Comparison of ENCODE assay signal across 8 mouse cellular contexts in genomic region chr11:73175612-73176011, GRCm38 (mm10). TPM values are rescaled to one million over a fixed set of nuclear protein-coding genes. Genes with fewer than 3 reads are reported as not detected.
DNase-seq lines count a peak whose midpoint lies in the region; ATAC-seq and TF ChIP-seq lines count a peak whose summit lies in the region.

No protein-coding gene starts in this region.

- WGBS in spleen, adult 2 months: 43% methylated on average over 8 of the region's 8 CpGs
- WGBS in forebrain, embryonic 16.5 days: 49% methylated on average over 8 of the region's 8 CpGs
- 48% methylated on average over 8 of the region's 8 CpGs for WGBS in limb, embryonic 10.5 days
- WGBS in midbrain, embryonic 13.5 days: 55% methylated on average over 8 of the region's 8 CpGs

- no peak for TF ChIP-seq CTCF in spleen, adult 2 months (IDR thresholded peaks at IDR 0.05; ENCODE audit: extremely low read depth, insufficient read depth, insufficient read length, insufficient replicate concordance)

- no peaks in the 10 kb centered on the region for H3K27me3 ChIP-seq in spleen, adult 2 months (ENCODE audit: control insufficient read depth, insufficient read depth, low read length)
- H3K27me3 ChIP-seq in forebrain, embryonic 16.5 days (replicated peaks; ENCODE audit: control insufficient read depth, insufficient read depth, low read length): no peaks in the 10 kb centered on the region
- no peaks in the 10 kb centered on the region for H3K27me3 ChIP-seq in limb, embryonic 10.5 days (ENCODE audit: low read depth, poor library complexity, severe bottlenecking)
- no peaks in the 10 kb centered on the region for H3K27me3 ChIP-seq in midbrain, embryonic 13.5 days

- H3K27ac ChIP-seq in spleen, adult 2 months (ENCODE audit: insufficient read depth, low read length): no peak overlapping the region
- no peak overlapping the region for H3K27ac ChIP-seq in forebrain, embryonic 16.5 days (ENCODE audit: low read length)
- peak overlapping the region; percentile 94; the same call in 1 of the 2 replicates for H3K27ac ChIP-seq in limb, embryonic 10.5 days
- no peak overlapping the region for H3K27ac ChIP-seq in midbrain, embryonic 13.5 days

- H3K4me2 ChIP-seq in forebrain, embryonic 16.5 days (ENCODE audit: low read length): peak overlapping the region; percentile 85
- H3K4me2 ChIP-seq in midbrain, embryonic 13.5 days (replicated peaks): peak overlapping the region; percentile 81

- TF ChIP-seq POLR2A in spleen, adult 2 months (IDR thresholded peaks at IDR 0.05; ENCODE audit: low read depth, low read length): no peak

- H3K36me3 ChIP-seq in spleen, adult 2 months (ENCODE audit: control insufficient read depth, insufficient read depth, low read length): no peaks in the 10 kb centered on the region
- H3K36me3 ChIP-seq in forebrain, embryonic 16.5 days (ENCODE audit: control insufficient read depth, insufficient read depth): peaks cover 2% of the 10 kb centered on the region; the same call in 1 of the 2 replicates
- H3K36me3 ChIP-seq in limb, embryonic 10.5 days: peaks cover 50% of the 10 kb centered on the region
- H3K36me3 ChIP-seq in midbrain, embryonic 13.5 days: peaks cover 39% of the 10 kb centered on the region

- peak overlapping the region; percentile 88; the same call in 1 of the 2 replicates for H3K9ac ChIP-seq in forebrain, embryonic 16.5 days (replicated peaks; ENCODE audit: low read depth, low read length)
- peak overlapping the region; percentile 95 for H3K9ac ChIP-seq in midbrain, embryonic 13.5 days (replicated peaks)

- peaks cover 5% of the 10 kb centered on the region for H3K4me1 ChIP-seq in spleen, adult 2 months (ENCODE audit: control insufficient read depth, insufficient read depth, insufficient read length)
- H3K4me1 ChIP-seq in forebrain, embryonic 16.5 days (replicated peaks; ENCODE audit: control insufficient read depth, insufficient read depth, low read length): peaks cover 37% of the 10 kb centered on the region
- peaks cover 26% of the 10 kb centered on the region for H3K4me1 ChIP-seq in limb, embryonic 10.5 days
- peaks cover 42% of the 10 kb centered on the region for H3K4me1 ChIP-seq in midbrain, embryonic 13.5 days (replicated peaks)

- ATAC-seq in forebrain, embryonic 16.5 days: no peak
- no peak for ATAC-seq in midbrain, embryonic 13.5 days
- ATAC-seq in cerebellum, adult (ENCODE audit: insufficient number of reproducible peaks, low FRiP score, low TSS enrichment): no peak
- ATAC-seq in monocyte, adult 5-6 weeks (replicated peaks; ENCODE audit: insufficient number of reproducible peaks, low FRiP score, low TSS enrichment, poor library complexity, severe bottlenecking): no peak

- H3K9me3 ChIP-seq in forebrain, embryonic 16.5 days (ENCODE audit: control insufficient read depth, low read length): no peaks in the 10 kb centered on the region
- no peaks in the 10 kb centered on the region for H3K9me3 ChIP-seq in limb, embryonic 10.5 days (replicated peaks)
- H3K9me3 ChIP-seq in midbrain, embryonic 13.5 days: no peaks in the 10 kb centered on the region

- H3K4me3 ChIP-seq in spleen, adult 2 months (ENCODE audit: extremely low read depth, insufficient read depth, insufficient read length): 0 out of 2 replicates have a peak overlapping the region, but pooled peaks have one; percentile 8
- peak overlapping the region; percentile 95 for H3K4me3 ChIP-seq in forebrain, embryonic 16.5 days (replicated peaks; ENCODE audit: low read length)
- H3K4me3 ChIP-seq in limb, embryonic 10.5 days: peak overlapping the region; percentile 95
- H3K4me3 ChIP-seq in midbrain, embryonic 13.5 days (replicated peaks): peak overlapping the region; percentile 96

- DNase-seq in spleen, adult 2 months (ENCODE audit: low read depth in 1 of 2, low spot score in 2 of 2): no peak
- no peak for DNase-seq in spleen, adult 12 weeks (ENCODE audit: low spot score)
- DNase-seq in limb, embryonic 10.5 days (ENCODE audit: low spot score): no peak
- no peak for DNase-seq in c-Kit-positive CD71-positive TER-119-positive erythroid progenitor cells, embryonic 14.5 days (ENCODE audit: low spot score)

RNA-seq across cellular contexts. Expression of gene Emc6, which starts 1.2 kb away (rescaled TPM):
- 27.2 and 42.2 TPM in 2 replicates for polyA plus RNA-seq in spleen, adult 2 months (2012; rRNA removed)
- 119 and 127 TPM in 2 replicates for polyA plus RNA-seq in forebrain, embryonic 16.5 days (2015; fragmentation: Nextera tagmentation; extraction: Ambion mirVana)
- 114 and 133 TPM in 2 replicates for polyA plus RNA-seq in limb, embryonic 10.5 days (2016; fragmentation: Nextera tagmentation; extraction: Ambion mirVana)
- 122 and 123 TPM in 2 replicates for polyA plus RNA-seq in midbrain, embryonic 13.5 days (2015; fragmentation: Nextera tagmentation; extraction: Ambion mirVana)
- total RNA-seq in monocyte, adult 5-6 weeks (2017): 28.3 to 33.4 TPM (median 32.5 TPM) in 3 replicates

RNA-seq across cellular contexts. Expression of gene Tax1bp3, which starts 1.3 kb away (rescaled TPM):
- polyA plus RNA-seq in spleen, adult 2 months (2012; rRNA removed): 17.0 and 18.7 TPM in 2 replicates
- 166 and 182 TPM in 2 replicates for polyA plus RNA-seq in forebrain, embryonic 16.5 days (2015; fragmentation: Nextera tagmentation; extraction: Ambion mirVana)
- polyA plus RNA-seq in limb, embryonic 10.5 days (2016; fragmentation: Nextera tagmentation; extraction: Ambion mirVana): 190 and 226 TPM in 2 replicates
- polyA plus RNA-seq in midbrain, embryonic 13.5 days (2015; fragmentation: Nextera tagmentation; extraction: Ambion mirVana): 193 and 195 TPM in 2 replicates
- total RNA-seq in monocyte, adult 5-6 weeks (2017): 14.2 to 15.7 TPM (median 14.6 TPM) in 3 replicates

RNA-seq across cellular contexts. Expression of gene P2rx5, which starts 15.4 kb away (rescaled TPM):
- polyA plus RNA-seq in spleen, adult 2 months (2012; rRNA removed): 0.22 and 0.28 TPM in 2 replicates
- 1.1 and 1.3 TPM in 2 replicates for polyA plus RNA-seq in forebrain, embryonic 16.5 days (2015; fragmentation: Nextera tagmentation; extraction: Ambion mirVana)
- 0.20 and 0.24 TPM in 2 replicates for polyA plus RNA-seq in limb, embryonic 10.5 days (2016; fragmentation: Nextera tagmentation; extraction: Ambion mirVana)
- 0.20 and 0.31 TPM in 2 replicates for polyA plus RNA-seq in midbrain, embryonic 13.5 days (2015; fragmentation: Nextera tagmentation; extraction: Ambion mirVana)
- 0.32 TPM in 1 of 3 replicates, not detected in the others for total RNA-seq in monocyte, adult 5-6 weeks (2017)

RNA-seq across cellular contexts. Expression of gene Ctns, which starts 23.2 kb away (rescaled TPM):
- 10.7 and 11.9 TPM in 2 replicates for polyA plus RNA-seq in spleen, adult 2 months (2012; rRNA removed)
- 20.6 and 21.5 TPM in 2 replicates for polyA plus RNA-seq in forebrain, embryonic 16.5 days (2015; fragmentation: Nextera tagmentation; extraction: Ambion mirVana)
- polyA plus RNA-seq in limb, embryonic 10.5 days (2016; fragmentation: Nextera tagmentation; extraction: Ambion mirVana): 16.7 and 21.0 TPM in 2 replicates
- polyA plus RNA-seq in midbrain, embryonic 13.5 days (2015; fragmentation: Nextera tagmentation; extraction: Ambion mirVana): 21.1 and 22.1 TPM in 2 replicates
- total RNA-seq in monocyte, adult 5-6 weeks (2017): 15.6 to 19.4 TPM (median 18.2 TPM) in 3 replicates

RNA-seq across cellular contexts. Expression of gene Shpk, which starts 23.6 kb away (rescaled TPM):
- 3.1 and 3.3 TPM in 2 replicates for polyA plus RNA-seq in spleen, adult 2 months (2012; rRNA removed)
- 1.3 and 1.8 TPM in 2 replicates for polyA plus RNA-seq in forebrain, embryonic 16.5 days (2015; fragmentation: Nextera tagmentation; extraction: Ambion mirVana)
- polyA plus RNA-seq in limb, embryonic 10.5 days (2016; fragmentation: Nextera tagmentation; extraction: Ambion mirVana): 0.56 and 1.3 TPM in 2 replicates
- polyA plus RNA-seq in midbrain, embryonic 13.5 days (2015; fragmentation: Nextera tagmentation; extraction: Ambion mirVana): 1.7 and 1.8 TPM in 2 replicates
- total RNA-seq in monocyte, adult 5-6 weeks (2017): 0.64 to 3.0 TPM (median 1.2 TPM) in 3 replicates

Comparison
In these comparisons a context has a peak if more than half of its experiments do, and no peak if none do; other contexts are left out.
1. H3K4me3 ChIP-seq: peak in every context shown above with its lines; median percentile 96 in midbrain, embryonic 13.5 days; 95 in forebrain, embryonic 16.5 days; 95 in limb, embryonic 10.5 days; 8 in spleen, adult 2 months.